Mouse (Mus musculus): ENCODE measurements around the gene Irf1.

- TF ChIP-seq EP300 (IDR thresholded peaks at IDR 0.05) (no peak), CTCF (IDR thresholded peaks at IDR 0.05) (no peak)
These were observed 14.7 kb upstream of the Irf1 start for GRCm38 (mm10) chr11:53755011-53755595.
